Mouse (Mus musculus) skeletal muscle tissue, adult 2 months (tissue): ENCODE results near the gene Ptms.
"Not testable (repeated sequence)": the region's sequence is repeated elsewhere in the genome, so short reads cannot be mapped to it uniquely, and the experiment has no call there.

Experiments
- DNase-seq: peaks from one replicate; pipeline ENCODE4 v3.0.0-alpha.2; 2012; ENCODE audit warnings: low read depth, low spot score

Gene Ptms

DNA sequence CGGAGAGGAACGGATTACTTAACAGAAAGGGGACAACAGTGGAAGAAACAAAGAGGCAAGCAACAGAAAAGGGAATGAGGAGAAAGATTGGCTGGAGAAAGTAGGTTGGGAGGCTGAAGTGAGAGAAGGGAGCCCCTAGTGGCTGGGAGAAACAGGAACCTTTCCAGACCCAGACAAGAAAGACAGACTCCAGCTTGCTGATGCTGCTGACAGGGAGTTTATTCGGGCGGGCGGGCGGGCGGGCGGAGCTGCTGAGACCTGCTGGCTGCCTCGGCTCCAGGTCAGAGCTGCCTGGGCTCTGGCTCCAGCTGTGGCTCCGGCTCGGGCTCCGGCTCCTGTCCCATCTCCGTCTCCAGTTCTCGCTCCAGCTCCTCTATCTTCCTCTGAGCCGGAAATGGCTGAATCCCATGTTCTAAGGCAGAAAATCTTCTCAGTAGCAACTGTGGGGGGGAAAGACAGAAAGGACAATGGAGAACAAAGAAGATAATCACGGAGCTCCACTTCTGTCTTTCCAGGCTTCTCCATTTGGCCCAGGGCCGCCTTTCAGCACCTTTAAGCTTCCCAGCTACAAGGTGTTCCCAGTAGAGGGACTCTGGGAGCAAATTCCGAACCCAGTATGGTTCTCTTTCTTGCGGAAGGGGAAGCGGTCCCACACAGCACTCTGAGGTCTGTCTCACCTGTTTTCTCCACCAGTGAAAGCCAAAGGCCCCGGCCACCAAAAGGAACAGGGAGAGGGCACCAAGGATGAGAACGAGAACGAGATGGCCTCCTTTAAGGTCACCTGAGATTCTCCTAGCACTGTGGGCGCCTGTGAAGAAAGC lies 15.5 kb downstream of the Ptms start:
- DNase-seq = peak; percentile 87

DNA sequence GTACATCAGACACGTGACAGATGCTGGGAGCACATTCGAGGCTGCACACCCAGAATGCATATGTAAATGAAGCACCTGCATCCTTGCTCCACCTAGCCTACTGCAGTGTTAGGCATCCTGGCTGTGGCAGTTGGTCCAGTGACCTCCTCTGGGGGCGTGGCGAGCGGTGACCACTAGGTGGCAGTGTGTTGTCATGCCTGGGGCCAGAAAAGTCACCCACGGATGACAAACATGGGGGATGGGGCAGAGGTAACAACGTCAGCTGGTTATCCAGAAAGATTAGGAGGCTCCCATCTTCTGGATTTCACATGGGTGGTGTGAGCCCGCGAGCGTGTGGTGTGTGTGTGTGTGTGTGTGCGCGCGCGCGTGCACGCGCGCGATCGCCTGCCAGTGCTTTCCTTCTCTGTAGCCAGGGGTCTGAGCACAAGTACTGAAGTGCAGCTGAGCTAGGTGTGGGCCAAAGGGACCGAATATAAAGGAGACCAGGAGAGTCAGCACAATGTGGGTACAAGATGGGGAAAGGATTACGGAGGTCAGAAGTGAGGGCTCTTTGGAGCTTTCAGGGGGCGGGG lies 16.2 kb downstream of the Ptms start:
- DNase-seq = peak; percentile 93

DNA sequence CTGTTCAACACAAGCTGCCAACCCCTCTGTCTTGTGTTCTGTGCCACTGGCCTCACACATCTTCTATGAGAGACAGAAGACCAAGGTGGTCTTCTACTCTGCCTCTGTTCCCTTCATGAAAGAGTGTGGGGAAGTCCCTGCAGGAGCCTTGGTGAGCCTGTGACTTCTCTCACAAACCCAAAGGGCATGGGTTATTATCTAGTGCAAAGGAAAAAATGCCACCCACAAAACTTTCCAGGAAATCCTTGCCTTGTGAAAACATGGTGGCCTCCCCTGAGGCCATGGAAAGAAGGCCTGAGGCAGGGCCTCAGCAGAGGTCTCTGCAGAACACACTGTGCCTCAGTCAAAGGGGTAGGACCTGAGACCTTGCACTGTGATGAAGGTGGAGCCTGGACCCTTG lies 18.1 kb downstream of the Ptms start:
- DNase-seq = no peak

DNA sequence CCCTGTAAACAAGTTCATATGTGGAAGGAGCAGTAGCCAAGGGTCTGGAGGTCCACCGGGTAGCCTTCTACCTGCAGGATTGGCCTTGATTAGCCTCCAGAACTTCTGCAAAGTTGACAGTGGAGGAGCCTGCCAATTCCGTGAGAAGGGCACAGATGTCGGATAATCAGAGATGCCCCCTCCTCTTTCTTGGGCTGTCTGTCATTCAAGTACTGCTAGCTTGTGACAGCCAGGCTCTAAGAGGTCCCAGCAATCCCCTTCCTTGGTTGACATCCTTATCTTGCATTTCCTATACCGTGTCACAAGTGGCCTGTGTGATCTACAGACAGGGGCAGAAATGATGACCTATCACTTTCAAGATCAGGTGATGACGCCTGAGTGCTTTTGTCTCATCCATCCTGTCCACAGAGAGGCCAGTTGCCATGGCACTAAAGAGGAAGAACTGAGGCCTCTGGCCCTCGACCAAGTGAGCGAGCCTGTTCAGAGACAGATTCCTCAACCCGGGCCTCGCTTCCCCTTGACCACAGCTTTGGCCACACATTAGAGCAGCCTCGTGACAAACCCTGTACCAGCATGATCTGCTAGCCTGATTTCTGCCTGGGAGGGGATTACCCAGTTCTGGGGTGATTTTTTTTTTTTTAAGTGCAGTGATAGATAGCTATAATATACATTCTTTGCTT lies 19.0 kb downstream of the Ptms start:
- no peak for DNase-seq

DNA sequence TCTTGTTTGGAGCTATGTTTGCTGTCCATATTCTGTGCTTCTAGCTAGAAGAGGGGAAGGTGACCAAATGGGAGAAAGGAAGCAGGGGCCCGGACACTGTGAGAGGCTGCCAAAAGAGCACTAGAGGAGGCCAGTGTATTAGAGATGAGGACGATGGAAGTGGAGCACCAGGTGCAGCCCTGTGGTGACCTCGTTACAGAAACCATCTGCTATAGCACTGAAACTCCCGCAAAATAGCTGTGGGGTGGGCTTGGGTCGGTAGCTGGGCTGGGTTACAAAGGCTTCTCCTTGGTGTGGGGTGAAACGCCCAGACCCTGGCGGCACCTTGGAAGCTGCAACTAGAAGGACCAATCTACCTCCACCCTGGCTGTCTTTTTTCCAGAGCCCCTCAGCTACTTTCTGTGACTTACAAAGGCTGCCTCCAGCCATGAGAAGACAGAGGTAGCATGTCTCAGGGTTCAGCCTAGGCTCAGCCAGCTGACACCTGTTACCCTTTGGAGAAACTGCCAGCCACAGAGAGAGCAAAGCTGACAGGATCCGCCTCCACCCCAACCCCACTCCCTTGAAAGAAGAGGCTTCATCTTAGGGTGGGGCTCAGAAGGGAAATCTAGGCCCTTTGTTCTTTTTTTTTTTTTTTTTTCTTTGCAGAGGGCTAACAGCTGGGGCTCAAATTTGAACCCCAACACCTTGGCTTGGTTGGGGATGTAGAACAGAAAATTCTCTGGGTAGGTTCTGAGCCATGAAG lies 19.7 kb downstream of the Ptms start:
- no peak for DNase-seq

DNA sequence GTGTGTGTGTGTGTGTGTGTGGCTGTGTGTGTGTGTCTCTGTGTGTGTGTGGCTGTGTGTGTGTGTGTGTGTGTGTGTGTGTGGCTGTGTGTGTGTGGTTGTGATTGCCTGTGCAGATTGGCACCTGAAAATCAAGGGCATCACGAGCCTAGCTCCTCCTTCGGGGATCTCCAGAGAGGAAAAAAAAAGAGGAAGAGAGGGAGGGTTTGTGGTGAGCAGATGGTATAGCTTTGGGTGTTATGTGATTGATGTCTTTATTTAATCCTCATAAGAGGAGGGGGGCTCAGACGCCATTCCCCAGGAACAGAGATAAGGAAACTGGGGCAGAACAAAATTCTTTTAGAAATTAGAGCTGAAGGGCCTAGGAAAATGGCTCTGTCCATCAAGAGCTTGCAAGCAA lies 21.5 kb downstream of the Ptms start:
- no peak for DNase-seq

DNA sequence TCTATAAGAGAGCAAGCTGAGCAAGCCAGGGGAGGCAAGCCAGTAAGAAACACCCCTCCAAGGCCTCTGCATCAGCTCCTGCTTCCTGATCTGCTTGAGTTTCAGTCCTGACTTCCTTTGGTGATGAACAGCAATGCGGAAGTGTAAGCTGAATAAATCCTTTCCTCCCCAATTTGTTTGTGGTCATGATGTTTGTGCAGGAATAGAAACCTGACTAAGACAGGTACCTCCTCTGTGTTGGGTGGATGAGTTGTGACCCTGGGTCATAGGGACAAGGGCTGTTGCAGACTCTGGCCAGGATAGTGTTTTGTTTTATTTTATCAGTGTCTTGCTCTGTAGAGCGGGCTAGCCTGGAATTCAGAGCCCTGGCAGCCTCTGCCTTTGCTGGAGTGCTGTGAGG lies 25.8 kb downstream of the Ptms start:
- DNase-seq = not testable (repeated sequence)

DNA sequence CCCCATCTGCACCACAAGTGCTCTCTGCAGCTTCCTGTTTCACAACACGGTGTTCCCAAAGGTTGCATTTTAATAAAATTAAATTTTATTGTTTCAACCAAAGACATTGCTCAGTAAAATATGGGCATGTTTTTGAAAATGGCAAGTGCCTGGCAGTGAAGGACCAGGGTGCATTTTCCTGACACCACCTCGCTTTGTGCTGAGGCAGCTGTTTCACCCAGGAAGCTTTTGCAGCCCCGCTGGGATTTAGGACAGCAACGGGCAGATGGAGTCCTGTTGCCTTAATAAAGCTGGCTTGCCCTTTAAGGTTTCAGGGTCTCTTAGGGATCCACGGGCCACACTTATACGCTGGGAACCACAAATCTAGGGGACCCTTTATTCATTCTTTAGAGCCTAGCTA lies 28.9 kb downstream of the Ptms start:
- DNase-seq = no peak

DNA sequence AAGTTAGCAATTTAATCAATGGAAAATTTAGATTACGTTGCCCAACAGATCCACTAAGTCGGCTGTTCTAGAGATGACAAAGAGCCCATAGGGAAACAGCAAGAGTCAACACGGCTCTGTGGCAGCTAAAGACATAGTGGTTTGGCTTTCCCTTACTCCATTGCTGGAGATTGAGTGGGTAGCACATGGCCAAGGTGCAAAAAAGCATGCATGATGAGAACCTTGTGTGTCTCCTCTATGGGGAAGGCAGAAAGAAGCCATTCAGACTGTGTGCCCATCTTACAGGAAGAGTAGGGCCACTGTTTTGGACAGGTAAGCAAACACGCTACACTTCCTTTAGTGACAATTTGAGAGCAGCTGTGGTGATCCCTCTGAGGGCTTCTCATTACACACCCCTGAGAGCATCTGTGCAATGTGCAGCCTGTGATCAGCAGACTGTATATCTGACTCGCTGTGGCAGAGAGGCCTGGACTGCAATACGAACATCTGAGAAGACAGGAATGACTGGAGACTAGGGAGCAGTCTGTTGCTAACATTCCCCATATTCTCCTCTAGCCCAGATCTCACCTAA lies 31.3 kb downstream of the Ptms start:
- DNase-seq = no peak

DNA sequence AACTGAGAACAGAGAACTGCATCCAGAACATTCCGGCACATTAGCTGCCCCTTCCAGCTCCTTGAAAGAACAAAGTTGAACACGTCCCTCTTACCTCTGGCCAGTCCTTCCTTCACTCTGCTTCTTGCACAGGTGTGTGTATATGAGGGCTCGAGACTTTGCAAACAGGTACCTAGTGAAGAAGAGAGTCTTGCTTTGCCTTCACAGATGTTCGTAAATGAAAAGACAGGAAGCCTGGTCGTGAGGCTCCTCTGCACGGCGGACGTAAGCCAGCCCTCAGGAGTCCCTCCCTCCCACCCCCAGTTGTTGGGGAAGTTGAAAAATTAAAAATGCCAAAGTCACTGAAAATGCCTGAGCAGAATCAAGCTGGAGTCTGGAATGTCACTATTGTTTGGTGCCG lies 31.9 kb downstream of the Ptms start, which contains the start of gene Cd4:
Gene Cd4 (minus strand): TSS at position 236 of the 400 bp plus-strand sequence.
- DNase-seq = no peak

DNA sequence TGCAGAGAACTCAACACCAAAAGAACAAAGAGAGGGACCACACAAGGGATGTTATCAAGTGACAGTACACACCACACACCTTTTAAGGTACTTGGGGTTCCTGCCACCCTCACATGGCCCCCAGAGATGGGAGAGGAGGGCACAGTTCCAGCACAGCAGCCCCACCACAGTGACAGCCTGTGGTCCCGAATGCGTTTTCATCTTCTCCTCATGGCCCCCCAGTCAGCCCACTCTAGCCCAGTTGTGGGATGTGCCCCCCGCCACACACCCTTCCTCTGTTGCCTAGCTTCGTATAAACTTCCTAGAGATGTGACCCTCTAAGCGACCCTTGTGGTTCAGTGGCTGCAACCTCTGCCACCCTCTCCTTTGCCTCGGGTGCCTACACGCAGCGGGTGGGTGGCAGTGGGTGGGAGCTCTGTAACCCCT lies 33.9 kb downstream of the Ptms start:
- no peak for DNase-seq

DNA sequence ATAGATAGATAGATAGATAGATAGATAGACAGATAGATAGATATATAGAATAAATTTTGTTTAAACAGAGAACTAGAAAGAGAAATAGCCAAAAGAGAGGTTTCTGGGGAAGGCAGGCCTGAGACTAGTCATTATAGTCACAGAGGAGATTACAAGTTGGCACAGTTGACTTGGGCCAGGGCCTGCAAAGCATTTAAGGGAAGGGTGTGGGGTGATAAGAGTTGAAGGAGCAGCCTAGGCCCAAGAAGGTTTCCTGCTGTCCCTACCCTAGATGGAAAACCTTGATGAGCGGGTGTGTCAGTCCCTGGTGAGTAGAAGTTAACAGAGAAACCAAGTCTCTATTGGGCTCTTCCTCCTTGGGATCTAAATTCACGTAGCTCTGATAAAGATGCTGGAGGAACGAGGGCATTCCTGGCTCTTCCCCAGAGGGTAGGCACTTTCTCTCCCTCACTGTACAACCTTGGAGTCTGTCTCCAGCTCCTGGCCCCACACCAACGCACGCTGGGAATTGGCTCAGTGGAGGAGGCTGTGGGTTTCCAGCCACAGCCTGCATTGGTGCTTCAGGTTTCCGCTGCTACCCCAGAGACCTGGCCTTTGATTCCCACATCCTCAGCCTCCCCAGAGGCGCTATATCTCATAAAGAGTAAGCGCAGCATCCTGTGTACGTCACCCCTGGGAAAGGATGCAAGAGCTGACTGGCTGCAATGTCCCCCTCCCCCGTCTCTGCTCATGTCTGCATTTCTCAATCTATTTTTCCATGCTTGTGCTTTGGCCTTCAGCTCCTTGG lies 35.0 kb downstream of the Ptms start:
- DNase-seq = no peak

DNA sequence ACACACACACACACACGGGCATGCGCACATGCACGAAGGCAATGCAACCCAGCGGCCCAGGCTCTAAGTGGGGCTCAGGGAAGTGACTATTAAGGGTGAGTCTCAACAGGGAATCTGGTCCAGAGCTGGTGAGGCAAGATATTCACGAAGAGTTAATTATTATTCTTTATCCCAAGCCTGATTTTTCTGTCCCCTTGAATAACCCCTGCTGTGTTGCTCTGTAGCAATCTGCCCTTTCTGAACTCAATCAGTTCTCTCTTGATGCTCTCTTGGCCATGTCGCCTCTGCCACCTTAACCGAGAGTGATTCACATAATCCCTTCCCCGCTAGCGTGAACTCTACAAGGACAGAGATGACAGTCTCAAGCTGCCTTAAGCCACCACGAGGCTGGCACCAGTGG lies 36.6 kb downstream of the Ptms start:
- no peak for DNase-seq

DNA sequence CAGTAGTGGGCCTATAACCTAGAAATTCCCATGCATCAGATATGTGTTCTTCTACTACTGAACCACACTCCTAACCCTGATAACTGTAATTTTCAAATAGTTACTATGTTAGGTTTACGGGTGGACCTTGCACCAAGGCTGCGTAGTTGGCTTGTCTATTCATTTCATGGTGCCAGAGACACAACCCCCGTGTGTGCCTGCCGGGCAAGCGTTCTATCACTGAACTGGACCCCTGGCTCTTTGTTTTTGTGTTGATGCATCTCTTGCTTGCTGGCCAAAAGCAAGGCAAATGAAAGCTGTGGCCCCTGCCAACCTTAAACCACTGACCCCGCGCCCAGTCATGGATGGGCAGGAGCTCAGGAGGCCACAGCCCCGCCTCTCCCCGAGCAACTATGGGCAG lies 38.1 kb downstream of the Ptms start:
- DNase-seq = no peak

DNA sequence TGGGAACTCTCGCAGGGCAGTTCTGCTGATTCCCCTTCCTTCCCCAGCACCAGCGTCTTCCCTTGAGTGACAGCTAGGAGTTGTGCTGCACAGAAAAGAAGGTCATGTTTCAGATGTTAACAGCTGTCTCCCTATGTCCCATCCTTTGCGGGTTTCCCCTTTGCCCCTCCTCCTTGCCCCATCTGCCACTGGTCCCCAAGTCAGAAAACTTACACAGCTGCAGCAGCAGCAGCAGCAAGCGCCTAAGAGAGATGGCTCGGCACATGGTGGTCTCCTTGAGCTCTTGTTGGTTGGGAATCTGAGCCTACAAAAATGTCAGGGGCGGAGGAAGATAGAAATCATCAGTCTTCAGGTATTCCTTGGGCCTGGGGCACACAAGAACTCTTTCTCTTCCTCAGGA lies 40.5 kb downstream of the Ptms start:
- DNase-seq = no peak

DNA sequence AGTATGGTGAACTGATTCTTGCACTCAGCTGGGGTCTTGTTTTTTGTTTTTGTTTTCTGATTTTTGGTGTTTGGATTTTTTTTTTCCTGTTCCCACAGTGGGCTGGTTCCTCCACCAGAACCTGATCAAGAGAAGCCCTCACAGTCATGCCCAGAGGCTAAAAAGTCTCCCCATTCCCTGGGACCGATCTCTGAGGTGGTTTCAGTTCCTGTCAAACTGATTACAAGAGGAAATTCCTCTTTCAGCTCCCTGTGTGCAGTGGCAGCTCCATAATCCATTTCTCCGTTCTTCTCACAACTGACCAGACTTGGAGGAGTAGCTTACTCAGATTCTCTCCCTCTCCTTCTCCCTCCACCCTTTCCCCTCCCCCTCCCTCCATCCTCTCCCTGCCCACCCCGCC lies 45.6 kb downstream of the Ptms start:
- no peak for DNase-seq

DNA sequence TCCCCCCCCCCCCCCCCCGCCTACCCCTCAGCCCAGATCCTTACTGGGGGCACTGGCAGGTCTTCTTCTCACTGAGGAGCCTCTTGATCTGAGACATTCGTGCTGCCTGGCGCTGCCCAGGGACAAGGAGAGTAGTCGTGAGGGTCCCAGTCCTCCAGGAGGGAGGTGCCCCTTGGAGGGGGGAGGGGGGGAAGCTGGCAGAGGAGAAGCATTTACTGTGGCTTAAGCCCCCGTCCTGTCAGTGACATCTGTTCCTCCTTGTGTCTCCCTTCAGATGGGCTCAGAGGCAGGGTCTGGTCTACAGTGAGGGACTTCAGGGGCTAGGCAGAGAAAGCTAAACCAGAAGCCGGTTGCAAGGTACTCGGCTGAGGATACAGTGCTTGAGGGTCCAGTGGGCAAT lies 53.3 kb downstream of the Ptms start:
- no peak for DNase-seq

DNA sequence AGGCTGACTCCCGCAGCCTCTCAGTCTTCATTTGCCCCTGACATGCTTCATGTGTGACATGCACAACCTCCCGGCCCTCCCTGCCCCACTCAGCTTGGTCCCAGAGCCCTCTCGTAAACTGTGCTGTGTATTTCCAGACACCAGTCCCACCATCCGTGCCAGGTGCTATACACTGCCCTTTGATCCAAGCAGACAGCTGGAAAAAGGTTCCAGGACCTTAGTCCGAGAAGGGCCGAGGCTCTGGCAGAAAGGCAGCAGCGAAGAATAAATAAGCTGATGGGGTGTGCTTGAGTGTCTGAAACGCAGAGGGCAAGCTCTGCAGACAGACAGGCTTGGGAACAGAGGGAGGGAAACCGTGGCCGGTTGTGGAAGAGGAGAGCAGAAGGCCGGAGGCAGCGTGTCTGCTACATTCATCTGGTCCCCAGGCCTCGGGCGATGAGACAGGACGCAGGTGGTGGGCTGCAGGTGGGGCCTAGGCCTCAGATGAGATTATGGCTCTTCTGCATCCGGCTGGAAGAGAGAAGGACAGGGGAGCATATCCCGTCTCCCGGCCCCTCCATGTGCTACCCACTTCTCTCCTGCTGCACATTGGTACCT lies 54.0 kb downstream of the Ptms start:
- DNase-seq = no peak
